Mouse (Mus musculus): ENCODE data around the gene Itga9. TPM values are rescaled to one million over a fixed set of nuclear protein-coding genes. Genes with fewer than 3 reads are reported as not detected.

The Itga9 gene
- polyA plus RNA-seq, 1 experiment, result not detected

DNA sequence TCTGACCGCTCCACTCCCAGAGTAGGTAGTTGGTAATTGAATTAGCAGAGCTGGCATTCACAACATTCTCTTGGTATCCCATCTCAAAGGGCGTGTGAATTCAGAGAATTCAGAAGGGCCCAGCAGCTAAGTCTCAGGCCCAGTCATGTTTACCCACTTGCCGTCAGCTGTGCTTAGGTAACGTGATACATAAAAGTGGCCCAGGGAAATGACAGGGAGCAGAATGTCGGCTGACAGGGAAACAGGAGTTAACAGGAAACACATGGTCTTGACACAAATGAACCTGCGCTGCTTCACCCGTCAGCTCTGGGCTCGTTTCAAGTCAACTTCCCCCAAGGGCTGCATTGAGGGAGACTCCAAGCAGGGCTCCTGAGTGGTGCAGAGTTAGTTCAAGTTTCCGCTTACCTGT lies 256.4 kb downstream of the Itga9 start:
- Histone ChIP-seq H3K27me3 (ENCODE audit: control insufficient read depth, insufficient read depth, insufficient read length) (no peaks in the 10 kb centered on the region), H3ac (ENCODE audit: control insufficient read depth, insufficient read length, low read depth) (no peak overlapping the region), H3K4me3 (ENCODE audit: insufficient read depth, poor library complexity, severe bottlenecking) (no peak overlapping the region), H3K36me3 (ENCODE audit: control insufficient read depth, insufficient read depth) (no peaks in the 10 kb centered on the region), H3K79me2 (ENCODE audit: control insufficient read depth, insufficient read depth) (no peaks in the 10 kb centered on the region), H3K79me3 (ENCODE audit: low read depth) (no peaks in the 10 kb centered on the region)
- TF ChIP-seq MAX (IDR thresholded peaks at IDR 0.05), result no peak
- TF ChIP-seq USF1 (IDR thresholded peaks at IDR 0.05; ENCODE audit: low read depth), result no peak
- TF ChIP-seq MYOD1 (IDR thresholded peaks at IDR 0.05; ENCODE audit: control insufficient read depth, insufficient read length, low read depth), result no peak
- TF ChIP-seq FOSL1 (IDR thresholded peaks at IDR 0.05; ENCODE audit: insufficient read depth, low read length, poor library complexity, severe bottlenecking), result no peak
- TF ChIP-seq CEBPB (IDR thresholded peaks at IDR 0.05; ENCODE audit: low read depth), result no peak
- no peak for TF ChIP-seq MYOG (IDR thresholded peaks at IDR 0.05; ENCODE audit: control insufficient read depth, extremely low read depth, insufficient read length)
- TF ChIP-seq CTCF (IDR thresholded peaks at IDR 0.05; ENCODE audit: control insufficient read depth, insufficient read depth, insufficient read length), result no peak

GRCm38 (mm10) chr9:118863528-118863927 lies 257.0 kb downstream of the Itga9 start:
- Histone ChIP-seq H3K4me3 (ENCODE audit: insufficient read depth, poor library complexity, severe bottlenecking) (no peak overlapping the region), H3K36me3 (ENCODE audit: control insufficient read depth, insufficient read depth) (no peaks in the 10 kb centered on the region), H3K79me3 (ENCODE audit: low read depth) (no peaks in the 10 kb centered on the region), H3K27me3 (ENCODE audit: control insufficient read depth, insufficient read depth, insufficient read length) (no peaks in the 10 kb centered on the region), H3K79me2 (ENCODE audit: control insufficient read depth, insufficient read depth) (no peaks in the 10 kb centered on the region), H3ac (ENCODE audit: control insufficient read depth, insufficient read length, low read depth) (no peak overlapping the region)
- no peak for TF ChIP-seq MYOG (IDR thresholded peaks at IDR 0.05; ENCODE audit: control insufficient read depth, extremely low read depth, insufficient read length)

DNA sequence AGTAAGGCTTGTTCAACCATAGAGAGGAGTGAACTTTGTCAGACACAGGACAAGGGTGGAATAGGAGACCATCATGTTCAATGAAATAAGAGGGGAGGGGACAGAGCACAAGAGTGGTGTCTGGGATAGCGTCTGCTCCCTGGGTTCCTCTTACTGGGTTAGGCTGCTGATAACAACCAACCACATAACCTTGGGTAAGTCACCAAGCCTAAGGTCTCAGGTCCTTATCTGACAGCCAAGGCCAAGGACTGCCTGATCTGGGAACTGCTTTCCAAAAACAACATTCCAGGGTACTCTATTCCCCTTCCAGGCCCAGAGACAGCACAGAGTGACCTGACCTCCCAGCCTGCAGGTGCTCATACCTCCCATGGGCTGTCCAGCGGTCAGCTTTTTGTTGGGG lies 260.5 kb downstream of the Itga9 start:
- TF ChIP-seq FOSL1 (IDR thresholded peaks at IDR 0.05; ENCODE audit: insufficient read depth, low read length, poor library complexity, severe bottlenecking) (no peak), USF1 (IDR thresholded peaks at IDR 0.05; ENCODE audit: low read depth) (no peak), CTCF (IDR thresholded peaks at IDR 0.05; ENCODE audit: control insufficient read depth, insufficient read depth, insufficient read length) (no peak), MYOG (IDR thresholded peaks at IDR 0.05; ENCODE audit: control insufficient read depth, extremely low read depth, insufficient read length) (no peak), MYOD1 (IDR thresholded peaks at IDR 0.05; ENCODE audit: control insufficient read depth, insufficient read length, low read depth) (no peak), MAX (IDR thresholded peaks at IDR 0.05) (no peak), CEBPB (IDR thresholded peaks at IDR 0.05; ENCODE audit: low read depth) (no peak)
- no peak overlapping the region for H3ac ChIP-seq (ENCODE audit: control insufficient read depth, insufficient read length, low read depth)

DNA sequence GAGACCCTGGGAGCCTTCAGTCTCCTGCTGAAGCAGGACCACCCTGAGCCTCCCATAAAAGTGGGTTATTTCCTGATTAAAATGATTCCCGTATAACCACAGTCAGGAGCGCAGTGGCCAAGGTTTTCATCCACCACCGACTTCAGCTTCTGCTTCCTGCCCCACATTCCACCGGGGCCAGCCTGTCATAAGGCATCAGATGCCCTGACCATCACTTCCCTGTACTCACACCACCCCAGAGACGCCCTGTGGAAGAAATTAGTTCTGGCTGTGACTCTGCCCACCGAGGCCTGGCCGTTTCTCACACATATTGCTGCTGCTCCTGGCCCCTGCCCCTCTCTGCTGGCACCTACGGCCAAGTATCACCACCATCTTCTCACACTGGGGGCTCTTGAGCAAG lies 261.4 kb downstream of the Itga9 start:
- no peaks in the 10 kb centered on the region for H3K36me3 ChIP-seq (ENCODE audit: control insufficient read depth, insufficient read depth)
- no peaks in the 10 kb centered on the region for H3K79me3 ChIP-seq (ENCODE audit: low read depth)
- no peak overlapping the region for H3K4me3 ChIP-seq (ENCODE audit: insufficient read depth, poor library complexity, severe bottlenecking)

More for the DNA sequence above, 260.5 kb downstream of the Itga9 start:
- no peaks in the 10 kb centered on the region for H3K79me2 ChIP-seq (ENCODE audit: control insufficient read depth, insufficient read depth)
- H3K4me3 ChIP-seq (ENCODE audit: insufficient read depth, poor library complexity, severe bottlenecking), result no peak overlapping the region
- no peaks in the 10 kb centered on the region for H3K79me3 ChIP-seq (ENCODE audit: low read depth)
- no peaks in the 10 kb centered on the region for H3K36me3 ChIP-seq (ENCODE audit: control insufficient read depth, insufficient read depth)
- no peaks in the 10 kb centered on the region for H3K27me3 ChIP-seq (ENCODE audit: control insufficient read depth, insufficient read depth, insufficient read length)

DNA sequence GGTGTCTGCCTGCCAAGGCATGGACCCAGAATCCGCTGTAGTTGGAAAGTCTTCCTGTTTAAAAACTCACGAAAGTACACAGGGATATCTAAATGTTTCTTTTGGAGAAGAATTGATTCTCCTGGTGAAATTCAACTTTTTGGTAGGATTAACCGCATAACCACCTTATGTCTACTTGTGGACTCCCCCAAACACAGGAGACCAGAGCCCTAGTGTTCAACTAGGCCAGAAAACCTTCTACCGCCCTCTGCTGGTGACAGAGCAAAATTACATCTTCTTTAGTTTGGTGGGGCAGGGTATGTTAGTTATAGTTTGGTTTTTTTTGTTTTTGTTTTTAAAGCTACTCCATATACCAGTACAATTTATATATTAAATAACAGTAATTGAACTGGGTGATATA lies 264.6 kb downstream of the Itga9 start:
- no peaks in the 10 kb centered on the region for H3K79me2 ChIP-seq (ENCODE audit: control insufficient read depth, insufficient read depth)
- H3K27me3 ChIP-seq (ENCODE audit: control insufficient read depth, insufficient read depth, insufficient read length), result no peaks in the 10 kb centered on the region
- H3K4me3 ChIP-seq (ENCODE audit: insufficient read depth, poor library complexity, severe bottlenecking), result no peak overlapping the region
- no peaks in the 10 kb centered on the region for H3K36me3 ChIP-seq (ENCODE audit: control insufficient read depth, insufficient read depth)
- no peak overlapping the region for H3ac ChIP-seq (ENCODE audit: control insufficient read depth, insufficient read length, low read depth)
- H3K79me3 ChIP-seq (ENCODE audit: low read depth), result no peaks in the 10 kb centered on the region
- TF ChIP-seq FOSL1 (IDR thresholded peaks at IDR 0.05; ENCODE audit: insufficient read depth, low read length, poor library complexity, severe bottlenecking), result no peak
- TF ChIP-seq MYOD1 (IDR thresholded peaks at IDR 0.05; ENCODE audit: control insufficient read depth, insufficient read length, low read depth), result no peak
- TF ChIP-seq CEBPB (IDR thresholded peaks at IDR 0.05; ENCODE audit: low read depth), result no peak

More for the DNA sequence above, 261.4 kb downstream of the Itga9 start:
- no peaks in the 10 kb centered on the region for H3K27me3 ChIP-seq (ENCODE audit: control insufficient read depth, insufficient read depth, insufficient read length)
- no peak overlapping the region for H3ac ChIP-seq (ENCODE audit: control insufficient read depth, insufficient read length, low read depth)
- H3K79me2 ChIP-seq (ENCODE audit: control insufficient read depth, insufficient read depth), result no peaks in the 10 kb centered on the region
- TF ChIP-seq MYOG (IDR thresholded peaks at IDR 0.05; ENCODE audit: control insufficient read depth, extremely low read depth, insufficient read length) (no peak), CTCF (IDR thresholded peaks at IDR 0.05; ENCODE audit: control insufficient read depth, insufficient read depth, insufficient read length) (no peak), MAX (IDR thresholded peaks at IDR 0.05) (no peak), CEBPB (IDR thresholded peaks at IDR 0.05; ENCODE audit: low read depth) (no peak), FOSL1 (IDR thresholded peaks at IDR 0.05; ENCODE audit: insufficient read depth, low read length, poor library complexity, severe bottlenecking) (no peak), MYOD1 (IDR thresholded peaks at IDR 0.05; ENCODE audit: control insufficient read depth, insufficient read length, low read depth) (no peak), USF1 (IDR thresholded peaks at IDR 0.05; ENCODE audit: low read depth) (no peak)

DNA sequence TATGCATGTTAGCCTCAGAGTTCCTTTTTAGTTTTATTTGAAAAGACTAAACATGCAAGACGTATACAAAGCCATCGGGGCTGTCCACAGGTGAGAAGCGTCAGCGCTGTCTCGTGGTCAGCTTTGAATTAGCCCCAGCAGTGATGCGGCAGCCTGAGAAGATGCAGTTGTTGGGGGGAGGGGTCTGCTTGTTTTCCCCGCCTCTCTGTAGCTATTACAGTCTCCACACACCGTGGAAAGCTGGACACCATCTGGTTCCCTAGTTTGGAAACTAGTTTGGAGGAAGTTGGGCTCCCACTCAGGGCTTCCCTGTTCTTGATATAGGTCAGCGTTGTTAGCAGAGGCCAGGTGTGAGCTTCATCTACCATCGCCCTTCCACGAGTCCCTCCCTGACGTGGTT lies 266.5 kb downstream of the Itga9 start:
- TF ChIP-seq MAX (IDR thresholded peaks at IDR 0.05) (no peak), CTCF (IDR thresholded peaks at IDR 0.05; ENCODE audit: control insufficient read depth, insufficient read depth, insufficient read length) (no peak), MYOD1 (IDR thresholded peaks at IDR 0.05; ENCODE audit: control insufficient read depth, insufficient read length, low read depth) (no peak), MYOG (IDR thresholded peaks at IDR 0.05; ENCODE audit: control insufficient read depth, extremely low read depth, insufficient read length) (no peak), CEBPB (IDR thresholded peaks at IDR 0.05; ENCODE audit: low read depth) (no peak), FOSL1 (IDR thresholded peaks at IDR 0.05; ENCODE audit: insufficient read depth, low read length, poor library complexity, severe bottlenecking) (no peak), USF1 (IDR thresholded peaks at IDR 0.05; ENCODE audit: low read depth) (no peak)
- no peak overlapping the region for H3ac ChIP-seq (ENCODE audit: control insufficient read depth, insufficient read length, low read depth)
- no peak overlapping the region for H3K4me3 ChIP-seq (ENCODE audit: insufficient read depth, poor library complexity, severe bottlenecking)
- H3K79me2 ChIP-seq (ENCODE audit: control insufficient read depth, insufficient read depth), result no peaks in the 10 kb centered on the region
- no peaks in the 10 kb centered on the region for H3K79me3 ChIP-seq (ENCODE audit: low read depth)
- H3K27me3 ChIP-seq (ENCODE audit: control insufficient read depth, insufficient read depth, insufficient read length), result no peaks in the 10 kb centered on the region
- no peaks in the 10 kb centered on the region for H3K36me3 ChIP-seq (ENCODE audit: control insufficient read depth, insufficient read depth)
